Mouse (Mus musculus): ENCODE results near the gene Ndufb2. TPM values are rescaled to one million over a fixed set of nuclear protein-coding genes. Genes with fewer than 3 reads are reported as not detected.

Gene Ndufb2
- polyA plus RNA-seq, 1 experiment from 2014 or later = 562 TPM

Other genes starting within 250 kb of the Ndufb2 start
- 34.8 and 43.1 TPM in 2 replicates for gene Slc37a3, start 214.9 kb upstream of the Ndufb2 start, polyA plus RNA-seq (2016; fragmentation: Nextera tagmentation; extraction: Ambion mirVana)
- gene Rab19, start 211.4 kb upstream of the Ndufb2 start, polyA plus RNA-seq (2016; fragmentation: Nextera tagmentation; extraction: Ambion mirVana) = 0.42 and 0.67 TPM in 2 replicates
- gene Mkrn1, start 172.1 kb upstream of the Ndufb2 start, polyA plus RNA-seq (2016; fragmentation: Nextera tagmentation; extraction: Ambion mirVana) = 52.7 and 55.1 TPM in 2 replicates
- 26.8 and 28.2 TPM in 2 replicates for gene Dennd2a, start 34.7 kb upstream of the Ndufb2 start, polyA plus RNA-seq (2016; fragmentation: Nextera tagmentation; extraction: Ambion mirVana)
- gene Adck2, start 18.7 kb upstream of the Ndufb2 start, polyA plus RNA-seq (2016; fragmentation: Nextera tagmentation; extraction: Ambion mirVana) = 17.0 and 17.4 TPM in 2 replicates
- gene Gm42420, start 6.8 kb upstream of the Ndufb2 start, polyA plus RNA-seq (2016; fragmentation: Nextera tagmentation; extraction: Ambion mirVana) = 1.0 TPM in 1 of 2 replicates, not detected in the other
- 14.6 and 16.0 TPM in 2 replicates for gene Braf, start 132.9 kb downstream of the Ndufb2 start, polyA plus RNA-seq (2016; fragmentation: Nextera tagmentation; extraction: Ambion mirVana)
- gene Mrps33, start 218.4 kb downstream of the Ndufb2 start, polyA plus RNA-seq (2016; fragmentation: Nextera tagmentation; extraction: Ambion mirVana) = 205 and 206 TPM in 2 replicates